Mouse (Mus musculus) T-helper 2 cell (primary cell): ENCODE measurements around the gene Il21.

Experiments used
- in situ Hi-C: fragments of 300-600 bp; cut with MboI, MseI; formaldehyde crosslinking; loops from one replicate; pipeline ENCODE4 v1.15.1; 2025; ENCODE audit warnings: high pct_unique_total_duplicates

Gene Il21

DNA sequence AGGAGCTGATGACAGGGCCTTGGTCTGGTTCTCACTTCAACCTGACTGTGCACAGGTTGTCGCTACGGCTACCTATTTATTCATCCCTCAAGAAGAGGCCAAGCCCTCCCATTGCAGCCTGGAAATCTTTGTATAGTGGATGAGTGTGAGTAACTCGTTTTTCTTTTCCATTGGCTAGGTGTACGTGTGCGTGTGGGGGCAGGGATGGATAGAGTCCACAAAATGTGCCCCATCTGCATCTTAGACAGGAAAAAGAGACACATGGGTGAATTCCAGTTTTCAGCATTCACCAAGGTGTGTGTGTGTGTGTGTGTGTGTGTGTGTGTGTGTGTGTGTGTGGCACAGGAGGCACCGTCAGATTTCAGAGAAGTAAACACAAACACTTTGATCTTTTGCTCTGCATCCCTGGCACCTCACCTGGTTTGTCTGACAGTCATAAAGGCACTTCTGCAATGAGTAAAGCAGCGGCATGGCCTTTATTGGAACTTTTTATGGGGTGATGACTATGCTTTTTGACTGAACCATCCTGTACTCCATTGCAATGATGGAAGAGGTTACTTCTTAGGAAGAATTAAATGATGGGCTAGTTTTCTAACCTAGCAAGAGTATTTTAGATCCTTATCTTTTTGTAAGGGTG lies at the start of gene Il21:
Il21 (minus strand) TSS at position 51 of the 637 bp plus-strand sequence.
- in situ Hi-C loops = loop anchor here (5.0 kb wide), 1 partner anchor 35 kb away; no protein-coding TSS in a partner anchor

DNA sequence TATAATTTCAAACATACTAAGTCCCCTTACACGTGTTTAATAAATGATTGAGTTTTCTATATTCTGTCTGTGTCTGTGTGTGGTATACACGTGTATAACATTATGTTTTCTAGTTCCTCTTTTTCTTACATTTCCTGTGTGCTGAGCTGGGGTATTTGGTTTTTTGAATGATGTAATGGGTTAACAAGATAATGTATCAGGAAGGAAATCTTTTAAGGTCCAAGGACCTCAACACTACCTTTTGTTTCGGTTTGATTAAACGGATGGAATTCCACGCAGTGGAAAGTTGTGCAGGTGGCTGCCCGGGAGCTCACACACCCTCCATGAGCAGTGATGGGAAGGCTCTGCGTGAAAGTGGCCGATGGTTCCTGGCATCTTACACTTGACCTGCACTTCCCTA lies 48.4 kb upstream of the Il21 start:
- in situ Hi-C loops = loop anchor here (5.0 kb wide), 1 partner anchor 149 kb away; no protein-coding TSS in a partner anchor

DNA sequence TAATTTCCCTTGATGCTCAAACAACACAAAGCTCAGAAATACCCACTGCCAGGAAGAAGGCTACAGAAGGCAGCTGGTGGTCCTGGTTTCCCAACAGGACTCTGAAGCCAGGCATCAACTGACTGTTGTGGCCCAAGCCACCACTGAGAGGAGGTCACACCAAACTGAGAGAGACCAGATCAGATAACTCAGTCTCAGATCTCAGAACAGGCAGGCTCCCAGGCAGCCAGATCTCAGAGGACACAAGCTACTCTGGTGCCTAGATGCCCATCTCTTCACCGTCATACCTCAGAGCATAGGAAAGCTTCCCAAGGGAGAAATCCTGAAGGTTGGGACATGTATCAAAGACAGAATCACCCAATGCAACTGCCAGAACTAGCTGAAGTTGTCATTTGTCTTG lies 47.8 kb upstream of the Il21 start:
- in situ Hi-C loops = loop anchor here (5.0 kb wide), 1 partner anchor 148 kb away; no protein-coding TSS in a partner anchor

DNA sequence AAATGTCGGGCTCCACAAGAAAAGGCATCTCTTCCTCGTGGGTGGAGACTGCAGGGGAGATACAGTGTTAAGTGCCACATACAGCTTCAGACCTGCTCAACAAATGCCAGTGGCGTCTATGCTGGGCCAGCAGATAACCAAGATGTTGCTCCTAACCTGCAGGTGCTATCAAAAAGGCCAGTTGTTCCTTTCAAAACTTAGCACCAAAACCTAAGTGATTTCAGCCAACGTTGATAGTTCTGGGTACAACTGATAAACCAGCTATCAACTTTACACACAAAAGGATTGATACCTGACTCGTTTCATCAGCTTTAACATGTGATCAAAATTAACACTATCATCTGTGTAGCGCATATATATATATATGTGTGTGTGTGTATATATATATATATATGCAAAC lies 42.2 kb upstream of the Il21 start:
- in situ Hi-C loops = no loop called here

DNA sequence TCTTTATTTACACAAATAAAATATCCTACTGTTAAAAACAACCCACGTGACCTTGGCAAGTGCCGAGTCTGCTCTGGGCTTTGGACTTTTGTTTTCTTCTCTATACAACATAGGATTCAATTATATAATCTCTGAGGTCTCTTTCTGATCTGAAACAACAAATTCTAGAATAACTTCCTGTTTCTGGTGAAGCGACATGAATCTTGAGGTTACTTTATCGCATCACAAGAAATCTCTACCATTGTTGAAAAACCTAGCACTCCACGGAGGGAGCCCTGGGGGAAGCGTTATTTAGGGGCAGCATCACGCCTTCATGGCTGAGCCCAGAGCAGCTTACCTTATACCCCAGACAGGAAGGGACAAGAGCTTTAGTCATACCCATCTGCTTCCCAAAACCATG lies 40.7 kb upstream of the Il21 start:
- in situ Hi-C loops = no loop called here

DNA sequence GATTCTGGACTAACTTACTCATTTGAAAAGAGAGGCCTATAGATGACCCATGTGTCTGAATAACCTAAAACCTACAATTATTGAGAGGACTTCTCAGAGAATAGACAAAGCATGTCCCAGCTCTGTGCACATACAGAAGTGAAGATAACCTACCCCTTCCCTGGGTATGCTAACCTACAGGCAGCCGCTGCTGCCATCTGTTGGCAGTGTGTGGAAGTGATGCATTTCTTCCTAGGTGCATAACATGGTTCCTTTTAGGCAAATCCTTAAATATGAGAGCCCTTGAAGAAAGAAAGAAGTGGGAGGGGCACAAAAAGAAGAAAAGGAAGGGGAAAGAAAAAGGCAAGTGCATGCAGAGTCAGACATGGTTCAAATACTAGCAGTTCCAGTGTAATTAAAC lies 38.8 kb upstream of the Il21 start:
- in situ Hi-C loops = no loop called here

DNA sequence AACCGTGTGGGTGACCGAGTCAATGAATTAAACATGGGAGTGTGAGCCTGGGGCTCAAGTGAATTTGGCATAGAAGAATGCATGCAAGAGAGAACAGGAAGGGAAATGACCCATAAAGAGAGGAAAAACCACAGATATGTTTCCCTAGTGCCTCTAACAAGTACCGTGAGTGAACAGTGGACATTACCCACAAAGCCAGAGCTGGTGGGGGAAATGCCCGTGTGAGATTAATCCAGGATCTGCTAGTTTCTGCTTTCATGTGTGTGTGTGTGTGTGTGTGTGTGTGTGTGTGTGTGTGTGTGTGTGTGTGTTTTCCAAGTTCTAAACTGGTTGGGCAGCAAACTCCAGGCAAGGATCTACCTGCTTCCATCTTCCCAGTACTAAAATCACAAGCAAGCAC lies 37.5 kb upstream of the Il21 start:
- in situ Hi-C loops = loop anchor here (5.0 to 10.0 kb wide), 2 partner anchors 38 to 65 kb away; partner anchors contain the start of gene Il21

DNA sequence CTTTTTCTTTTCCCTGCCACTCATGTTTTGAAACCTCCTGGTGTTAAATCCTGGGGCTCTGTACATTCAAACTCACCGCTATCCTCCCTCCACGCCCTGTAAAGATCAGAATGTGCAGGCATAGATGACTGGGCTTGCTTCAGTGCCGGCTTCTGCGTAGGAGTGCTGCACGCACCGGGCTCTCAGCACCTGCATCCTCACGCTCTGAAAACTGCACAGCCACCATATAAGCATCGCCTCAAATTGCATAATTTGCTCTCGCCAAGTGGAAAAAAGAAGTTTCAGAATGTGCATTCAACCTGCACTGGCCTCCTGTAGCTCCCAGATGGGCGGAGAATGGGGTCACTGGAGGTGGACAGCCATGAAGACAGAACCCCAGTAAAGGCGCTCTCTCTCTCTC lies 35.9 kb upstream of the Il21 start:
- in situ Hi-C loops = loop anchor here (5.0 to 10.0 kb wide), 2 partner anchors 36 to 64 kb away; partner anchors contain the start of gene Il21

DNA sequence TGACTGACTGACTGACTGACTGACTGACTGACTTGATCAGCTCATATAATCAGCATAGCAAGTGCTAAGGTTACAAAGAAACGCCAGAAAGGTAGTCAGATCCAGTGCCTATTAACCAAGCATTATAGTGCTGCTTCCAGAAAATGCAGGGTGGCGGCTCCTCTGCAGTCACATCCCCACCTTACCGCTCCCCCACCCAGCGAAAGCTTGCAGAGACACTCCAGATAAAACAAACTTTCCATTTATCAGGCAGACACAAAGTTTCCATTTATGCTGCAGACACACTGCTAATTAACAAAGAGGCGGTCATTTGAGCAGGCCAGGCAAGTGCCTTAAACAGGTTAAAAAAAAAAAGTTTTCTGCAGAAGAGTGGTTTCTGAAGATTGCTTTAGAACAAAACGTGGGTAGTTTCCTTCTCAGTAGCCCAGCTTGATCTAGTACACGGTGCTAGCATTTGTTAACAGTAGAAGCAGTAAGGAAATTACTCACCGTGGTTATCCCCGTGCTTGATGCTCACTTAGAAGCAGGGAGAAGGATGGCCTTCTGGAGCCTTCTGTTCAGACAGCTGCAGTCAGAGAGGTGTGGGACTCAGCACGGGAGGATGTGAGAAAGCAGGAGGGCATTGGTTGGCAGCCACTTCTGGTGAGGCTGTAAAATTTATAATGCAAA lies 27.0 kb upstream of the Il21 start:
- in situ Hi-C loops = loop anchor here (10.0 kb wide), 1 partner anchor 905 kb away; no protein-coding TSS in a partner anchor

DNA sequence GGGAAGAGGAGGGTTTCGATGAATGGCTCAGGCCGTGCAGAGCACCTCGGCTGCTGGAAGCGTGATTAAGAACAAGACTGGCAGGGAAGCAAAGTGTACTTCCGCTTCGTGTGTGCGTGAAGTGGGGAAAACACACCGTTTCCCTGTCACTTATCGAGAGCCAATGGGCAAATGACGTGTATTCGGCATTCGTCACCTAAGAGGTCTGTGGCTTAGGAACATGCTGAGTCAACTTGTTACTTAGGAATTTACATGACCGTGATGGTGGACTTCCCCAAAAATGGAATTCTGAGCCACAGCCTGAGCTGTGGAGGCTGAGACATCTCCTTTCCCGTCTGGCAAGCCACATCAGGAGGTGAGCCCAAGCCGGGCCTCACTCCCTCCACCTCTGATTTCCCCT lies 25.3 kb upstream of the Il21 start:
- in situ Hi-C loops = loop anchor here (10.0 kb wide), 1 partner anchor 903 kb away; no protein-coding TSS in a partner anchor

DNA sequence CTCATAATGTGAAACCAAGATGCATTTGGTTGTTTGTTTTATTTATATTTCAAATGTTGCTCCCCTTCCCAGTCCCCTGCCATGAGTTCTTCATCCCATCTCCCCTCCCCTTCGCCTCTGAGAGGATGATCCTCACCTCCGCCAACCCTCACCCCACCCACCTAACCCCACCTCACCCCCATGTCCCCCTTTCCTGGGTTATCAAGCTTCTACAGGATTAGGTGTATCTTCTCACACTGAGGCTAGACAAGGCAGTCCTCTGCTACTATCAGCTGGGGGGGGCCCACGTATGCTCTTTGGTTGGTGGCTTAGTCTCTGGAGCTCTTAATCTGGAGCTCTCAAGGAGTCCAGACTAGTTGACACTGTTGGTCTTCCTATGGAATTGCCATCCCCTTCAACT lies 18.5 kb upstream of the Il21 start:
- in situ Hi-C loops = loop anchor here (10.0 kb wide), 1 partner anchor 896 kb away; no protein-coding TSS in a partner anchor

DNA sequence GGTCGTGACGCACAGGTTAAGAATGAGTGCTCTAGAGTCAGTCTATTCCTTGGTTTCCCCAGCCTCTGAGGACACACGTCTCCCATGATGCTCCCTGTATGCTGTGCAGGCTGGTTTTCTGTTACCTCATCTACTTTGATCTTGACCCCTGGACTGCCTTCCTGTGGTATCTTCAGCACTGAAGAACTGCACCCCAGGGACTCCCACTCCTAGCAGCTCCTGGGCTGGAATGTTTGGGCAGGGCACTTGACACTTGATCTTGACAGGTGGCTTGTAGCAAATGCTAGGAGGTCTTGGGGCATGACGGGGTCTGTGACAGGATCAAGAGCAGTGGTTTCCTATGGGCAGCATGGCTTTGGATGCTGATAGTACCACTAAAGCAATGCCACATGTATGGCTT lies 2.6 kb upstream of the Il21 start:
- in situ Hi-C loops = no loop called here

DNA sequence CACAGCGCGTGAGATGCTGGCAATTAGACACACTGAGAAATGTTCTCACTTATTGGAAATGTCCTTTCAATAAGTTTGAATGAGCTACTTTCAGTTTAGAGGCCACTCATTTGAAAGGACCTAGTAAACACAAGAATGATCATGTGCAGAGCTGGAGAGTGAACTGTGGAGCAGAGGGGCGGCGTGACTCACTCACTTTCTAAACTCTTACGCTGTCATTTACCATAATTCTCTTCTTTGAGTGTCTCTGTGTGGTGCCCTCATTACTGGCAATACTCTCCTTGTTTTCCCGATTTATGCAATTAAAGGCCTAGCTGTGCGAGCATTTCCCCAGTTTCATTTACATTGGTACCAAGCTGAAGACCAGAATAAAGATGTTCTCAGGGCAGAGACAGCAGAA lies 1.3 kb downstream of the Il21 start:
- in situ Hi-C loops = loop anchor here (5.0 kb wide), 1 partner anchor 36 kb away; no protein-coding TSS in a partner anchor

DNA sequence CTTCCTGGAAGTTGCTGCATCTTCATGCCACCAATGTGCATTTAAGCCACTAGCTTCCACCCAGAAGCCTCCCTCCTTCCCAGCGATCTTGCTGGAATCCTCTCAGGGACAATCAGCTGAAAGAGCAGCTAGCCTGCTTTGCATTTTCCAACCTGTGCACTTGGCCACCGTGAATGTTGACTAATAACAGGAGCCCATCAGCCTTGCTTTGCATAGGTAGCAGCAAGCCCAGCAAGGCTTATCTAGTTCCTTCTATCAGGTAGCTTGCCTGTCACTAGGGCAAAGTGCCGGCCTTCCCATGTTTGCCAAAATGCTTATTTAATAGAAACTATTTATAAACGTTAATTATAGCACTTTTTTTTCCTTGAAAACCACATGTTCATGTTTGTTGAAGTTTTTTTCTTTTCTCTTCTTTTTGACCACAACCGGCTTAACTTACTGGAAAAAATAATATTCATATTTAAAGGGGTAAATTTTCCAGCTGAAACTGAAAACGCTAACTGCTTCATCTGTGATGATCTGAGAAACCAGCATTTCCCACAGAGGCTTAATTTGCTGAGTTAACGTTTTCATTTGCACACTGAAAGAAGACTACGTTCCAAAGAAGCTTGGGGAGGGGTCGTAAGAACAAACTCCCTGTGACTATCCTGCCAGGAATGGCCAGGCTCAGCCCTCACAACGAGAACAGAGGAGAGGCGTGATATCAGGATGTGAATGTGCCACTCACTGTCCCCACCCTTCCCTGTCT lies 3.2 kb downstream of the Il21 start:
- in situ Hi-C loops = loop anchor here (10.0 kb wide), 1 partner anchor 186 kb away; the partner anchor contains the start of gene Spata5

DNA sequence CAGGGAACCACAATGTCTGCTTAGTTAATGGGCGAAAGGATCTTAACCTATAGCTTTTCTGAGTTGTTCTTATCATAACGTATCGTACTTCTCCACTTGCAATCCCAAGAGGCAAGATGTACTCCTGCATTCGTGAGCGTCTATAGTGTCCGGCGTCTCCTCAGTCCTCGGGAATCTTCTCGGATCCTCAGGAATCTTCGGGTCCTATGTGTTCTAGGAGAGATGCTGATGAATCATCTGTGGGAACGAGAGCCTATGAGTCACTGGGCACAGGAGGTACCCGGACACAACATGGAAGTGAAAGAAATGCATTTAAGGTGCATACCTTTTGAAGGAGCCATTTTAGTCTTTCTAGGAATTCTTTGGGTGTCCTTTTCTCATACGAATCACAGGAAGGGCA lies 7.3 kb downstream of the Il21 start:
- in situ Hi-C loops = loop anchor here (10.0 kb wide), 1 partner anchor 190 kb away; the partner anchor contains the start of gene Spata5

DNA sequence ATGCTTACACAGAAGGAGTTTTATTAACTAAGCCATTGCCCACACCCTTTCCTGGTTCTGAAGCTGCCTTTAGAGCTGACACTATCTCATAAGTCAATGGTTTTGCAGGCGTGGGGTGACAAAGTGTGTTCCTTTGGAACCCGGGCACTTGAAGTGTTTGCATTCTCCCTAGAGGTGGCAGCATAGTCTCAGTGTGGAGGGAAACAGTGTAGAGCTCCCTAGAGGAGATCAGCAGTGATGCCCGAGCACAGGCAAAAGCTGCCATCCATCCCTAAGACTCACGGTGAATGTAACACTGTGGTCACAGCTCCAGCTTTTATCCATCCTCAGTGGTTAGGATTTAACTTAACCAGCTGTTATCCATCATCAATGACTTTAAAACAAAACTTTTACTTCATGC lies 13.4 kb downstream of the Il21 start:
- in situ Hi-C loops = no loop called here

DNA sequence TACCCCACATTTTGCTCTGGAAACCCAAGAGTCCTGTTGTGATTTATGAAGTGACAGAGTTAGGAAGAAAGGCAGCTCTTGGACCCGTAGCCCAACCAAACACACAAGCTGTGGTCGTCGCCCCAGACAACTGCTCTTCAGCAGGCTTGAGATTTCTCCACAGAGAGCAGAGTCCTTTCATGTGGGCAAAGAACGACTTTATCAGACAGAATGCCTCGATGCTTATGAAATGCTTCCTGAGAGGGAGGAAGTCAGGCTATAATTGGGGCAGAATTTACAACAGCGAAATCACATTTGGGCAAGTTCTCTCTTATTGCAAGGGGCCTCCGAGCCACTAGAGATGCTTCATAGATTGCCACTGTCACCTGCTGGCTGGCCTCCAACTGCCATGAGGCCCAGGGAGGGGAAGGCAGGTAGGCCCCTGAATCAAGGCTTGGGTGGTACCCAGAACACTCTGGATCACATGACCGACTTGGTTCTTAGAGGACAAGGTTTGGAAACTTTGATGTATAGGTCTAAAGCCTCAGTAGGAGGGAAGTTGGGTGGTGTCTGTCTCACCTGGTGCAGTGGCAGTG lies 27.1 kb downstream of the Il21 start:
- in situ Hi-C loops = loop anchor here (5.0 to 10.0 kb wide), 4 partner anchors 59 to 341 kb away; partner anchors contain the start of gene 4932438A13Rik

DNA sequence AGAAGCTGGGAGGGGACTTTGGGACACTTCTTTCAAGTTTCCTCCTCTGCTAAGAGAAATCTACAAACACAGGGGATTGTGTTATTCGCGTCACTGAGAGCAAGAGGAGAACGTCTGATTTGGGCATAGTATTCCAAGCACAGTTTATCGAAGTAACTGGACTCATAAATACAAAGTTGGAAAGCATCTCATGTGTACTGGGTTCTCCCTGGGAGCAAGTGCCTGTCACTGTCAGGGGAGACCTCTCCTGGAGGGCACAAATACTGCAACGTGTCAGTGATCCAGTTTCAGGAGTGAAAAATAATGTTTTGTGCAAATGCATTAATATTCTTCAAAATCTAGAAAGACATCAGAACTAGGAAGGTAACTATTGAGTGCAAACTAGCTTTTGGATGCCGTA lies 27.9 kb downstream of the Il21 start:
- in situ Hi-C loops = loop anchor here (5.0 to 10.0 kb wide), 5 partner anchors 60 to 340 kb away; partner anchors contain the start of gene 4932438A13Rik

DNA sequence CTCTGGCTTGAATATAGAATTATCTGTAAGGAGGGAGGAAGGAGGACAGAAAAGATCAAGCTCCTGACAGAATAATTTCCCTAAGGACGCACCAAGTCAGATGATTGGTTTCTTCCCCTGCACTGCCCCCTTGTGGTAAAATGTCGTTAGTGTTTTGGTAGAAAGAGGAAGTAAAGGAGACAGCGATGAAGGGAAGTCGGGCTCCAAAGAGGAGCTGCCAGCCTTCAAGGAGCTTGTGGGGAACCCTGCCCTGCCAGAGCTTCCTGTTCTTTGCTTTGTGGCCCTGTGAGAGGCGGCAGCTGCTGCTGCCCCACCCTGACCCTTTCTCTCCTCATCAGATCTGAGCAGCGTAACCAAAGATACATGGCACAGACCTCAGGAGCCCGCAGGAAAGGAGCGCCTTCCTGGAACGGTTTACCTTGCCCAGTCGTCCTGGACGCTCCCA lies 28.4 kb downstream of the Il21 start:
- in situ Hi-C loops = loop anchor here (5.0 to 10.0 kb wide), 5 partner anchors 61 to 339 kb away; partner anchors contain the start of gene 4932438A13Rik

DNA sequence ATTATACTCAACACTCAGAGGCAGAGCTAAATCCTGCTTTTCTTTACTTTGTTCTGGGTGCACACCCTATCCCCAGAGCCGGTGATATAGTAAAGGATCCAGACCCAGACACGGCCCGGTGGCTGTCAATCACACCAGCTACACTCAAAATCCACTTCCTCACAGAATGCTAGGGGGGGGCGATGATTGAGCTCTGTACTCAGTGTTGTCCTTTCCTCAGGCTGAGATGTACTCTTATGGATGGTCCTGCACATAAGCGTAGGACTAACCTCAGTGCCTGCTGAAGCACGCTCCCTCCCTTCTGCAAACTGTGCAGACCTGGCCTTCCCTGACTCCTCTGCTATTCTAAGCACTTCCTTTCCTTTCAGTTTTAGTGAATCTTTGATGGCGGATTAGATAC lies 29.6 kb downstream of the Il21 start:
- in situ Hi-C loops = loop anchor here (5.0 to 10.0 kb wide), 5 partner anchors 62 to 338 kb away; partner anchors contain the start of gene 4932438A13Rik
